Mouse (Mus musculus) bone marrow, adult 2 months (tissue): Measurements from ENCODE around the gene Impdh1. TPM values are rescaled to one million over a fixed set of nuclear protein-coding genes. Genes with fewer than 3 reads are reported as not detected.
"Not testable (repeated sequence)": the region's sequence is repeated elsewhere in the genome, so short reads cannot be mapped to it uniquely, and the experiment has no call there.

Source experiments
- H3K27ac ChIP-seq: fragments of 200-500 bp; 2 replicates; pipeline ENCODE4 v1.5.1; 2012; ENCODE audit warnings: low read depth, mild to moderate bottlenecking, control low read depth, inconsistent platforms, low read length; ENCODE audit not compliant: control insufficient read depth, poor library complexity, insufficient read depth
- H3K4me1 ChIP-seq: fragments of 200-500 bp; 2 replicates; pipeline ENCODE4 v1.6.1; 2011; ENCODE audit warnings: low read length; ENCODE audit not compliant: control insufficient read depth, insufficient read depth
- H3K4me3 ChIP-seq: fragments of 200-500 bp; replicated peaks from 2 replicates; pipeline ENCODE3; 2011; ENCODE audit warnings: mild to moderate bottlenecking, low read depth, low read length, control low read depth; ENCODE audit not compliant: control insufficient read depth
- CTCF ChIP-seq: fragments of 200-500 bp; IDR thresholded peaks from 2 replicates; pipeline ENCODE4 v1.5.1; 2011; ENCODE audit warnings: low read length, control low read depth; ENCODE audit not compliant: control insufficient read depth, insufficient read depth
- POLR2A ChIP-seq: fragments of 200-500 bp; IDR thresholded peaks from 2 replicates; pipeline ENCODE4 v1.6.1; 2011; ENCODE audit warnings: low read depth, mild to moderate bottlenecking, control low read depth, low read length, borderline replicate concordance; ENCODE audit not compliant: control insufficient read depth
- WGBS: fragments of 180-500 bp; shearing (Covaris S2); methylation state at CpG from one replicate; pipeline ENCODE4 v1.1.7; 2018; 5-methylcytosine and 5-hydroxymethylcytosine counted together
- polyA plus RNA-seq: library from polyadenylated mRNA; stranded (reverse); fragments of >200 nt; gene quantifications from 2 replicates; pipeline ENCODE4 v1.2.4, GENCODE M21; 2011; ENCODE audit warnings: low replicate concordance; ENCODE audit not compliant: missing spikeins, insufficient read depth, insufficient read length

The Impdh1 gene
- polyA plus RNA-seq, 1 experiment, result 29.9 TPM

GRCm38 (mm10) chr6:29229265-29229913 is 13.2 kb upstream of the Impdh1 start:
- 68% methylated on average over 6 of the region's 6 CpGs for WGBS
- Histone ChIP-seq H3K27ac (no peak overlapping the region), H3K4me1 (no peaks in the 10 kb centered on the region; the same call in 1 of the 2 replicates)

GRCm38 (mm10) chr6:29217717-29218116 is 1.6 kb upstream of the Impdh1 start:
- 48% methylated on average over 3 of the region's 3 CpGs for WGBS
- not testable (repeated sequence) for H3K4me1 ChIP-seq, H3K27ac ChIP-seq, H3K4me3 ChIP-seq

More at GRCm38 (mm10) chr6:29229265-29229913, 13.2 kb upstream of the Impdh1 start:
- H3K4me3 ChIP-seq, result no peak overlapping the region
- TF ChIP-seq CTCF, result no peak
- TF ChIP-seq POLR2A, result no peak

- Histone ChIP-seq H3K4me1 (no peaks in the 10 kb centered on the region; the same call in none of the 2 replicates), H3K27ac (peak overlapping the region; percentile 72), H3K4me3 (peak overlapping the region; percentile 72)
- TF ChIP-seq CTCF (no peak), POLR2A (no peak)
- under 1% methylated on average over 9 of the region's 9 CpGs for WGBS
These were observed 983 bp downstream of the Impdh1 start for GRCm38 (mm10) chr6:29215181-29215580.

- WGBS, result 0% methylated on average over 5 of the region's 5 CpGs
- TF ChIP-seq POLR2A, result no peak
- no peak for TF ChIP-seq CTCF
- Histone ChIP-seq H3K27ac (peak overlapping the region; percentile 72; the same call in 1 of the 2 replicates), H3K4me1 (no peaks in the 10 kb centered on the region; the same call in none of the 2 replicates), H3K4me3 (no peak overlapping the region)
These were observed 1.4 kb downstream of the Impdh1 start for GRCm38 (mm10) chr6:29214776-29215175.

GRCm38 (mm10) chr6:29214245-29214644 is 1.9 kb downstream of the Impdh1 start:
- Histone ChIP-seq H3K4me3 (no peak overlapping the region), H3K27ac (no peak overlapping the region), H3K4me1 (no peaks in the 10 kb centered on the region; the same call in none of the 2 replicates)
- 0% methylated on average over 1 of the region's 1 CpGs for WGBS
- TF ChIP-seq CTCF, result no peak
- no peak for TF ChIP-seq POLR2A

- TF ChIP-seq CTCF (no peak), POLR2A (no peak)
- no peak overlapping the region for H3K4me3 ChIP-seq
- H3K27ac ChIP-seq, result no peak overlapping the region
- H3K4me1 ChIP-seq, result no peaks in the 10 kb centered on the region; the same call in none of the 2 replicates
- 61% methylated on average over 5 of the region's 5 CpGs for WGBS
These were observed 2.7 kb downstream of the Impdh1 start for GRCm38 (mm10) chr6:29213436-29213835.

GRCm38 (mm10) chr6:29211806-29212492 is 4.2 kb downstream of the Impdh1 start:
- H3K4me1 ChIP-seq, result no peaks in the 10 kb centered on the region; the same call in 1 of the 2 replicates
- TF ChIP-seq CTCF, result no peak
- 0 out of 2 replicates have a peak, but pooled peaks have one; percentile 39 for TF ChIP-seq POLR2A
- H3K4me3 ChIP-seq, result peak overlapping the region; percentile 73
- peak overlapping the region; percentile 45 for H3K27ac ChIP-seq
- WGBS, result under 1% methylated on average over 64 of the region's 66 CpGs

- Histone ChIP-seq H3K4me1 (no peaks in the 10 kb centered on the region; the same call in 1 of the 2 replicates), H3K27ac (no peak overlapping the region), H3K4me3 (no peak overlapping the region)
- TF ChIP-seq CTCF, result no peak
- no peak for TF ChIP-seq POLR2A
- 8% methylated on average over 7 of the region's 7 CpGs for WGBS
These were observed 5.0 kb downstream of the Impdh1 start for GRCm38 (mm10) chr6:29211146-29211545.
